Comparison of ENCODE assay signal across 24 mouse cellular contexts in genomic region chr16:89833011-89833410, GRCm38 (mm10).
"Had no signal": no experiment of that assay in that cellular context is flagged by ENCODE, and none has a peak within 500 bp of the region (broad histone marks: within the 10 kb centered on the region; RNA-seq: fewer than 3 reads in every experiment).

No protein-coding gene starts in this region.

- H3K4me2 ChIP-seq: heart, embryonic 12.5 days; hindbrain, embryonic 12.5 days; hindbrain, embryonic 14.5 days; intestine, embryonic 15.5 days; limb, embryonic 12.5 days; liver, embryonic 11.5 days; liver, embryonic 13.5 days had no signal

- DNase-seq: gastrocnemius, adult 2 months; gastrocnemius, postnatal 10 days; gastrocnemius, postnatal 25 days; heart, adult 18-20 months; heart, postnatal 10 days; heart, postnatal 4 days; kidney, adult 18-20 months; kidney, adult 8-10 months; kidney, postnatal 14 days; kidney, postnatal 36 days; liver; liver, embryonic 13.5 days had no signal

- H3K9me3 ChIP-seq: heart, embryonic 10.5 days; heart, embryonic 12.5 days; hindbrain, embryonic 10.5 days; hindbrain, embryonic 12.5 days; intestine, embryonic 15.5 days; limb, embryonic 10.5 days; limb, embryonic 12.5 days; liver, embryonic 13.5 days had no signal

- ATAC-seq: hindbrain, embryonic 16.5 days; intestine, embryonic 15.5 days; intestine, postnatal 0 days had no signal

- H3K27me3 ChIP-seq: heart, embryonic 12.5 days; hindbrain, embryonic 12.5 days; intestine, embryonic 15.5 days; limb, embryonic 12.5 days; liver, embryonic 13.5 days had no signal

- H3K4me3 ChIP-seq: gastrocnemius, adult 2 months; heart, embryonic 10.5 days; heart, embryonic 12.5 days; hindbrain, embryonic 10.5 days; hindbrain, embryonic 12.5 days; intestine, embryonic 15.5 days; left cerebral cortex, adult 2 months; limb, embryonic 10.5 days; limb, embryonic 12.5 days; liver, embryonic 13.5 days had no signal

- H3K36me3 ChIP-seq: intestine, embryonic 15.5 days; liver, embryonic 13.5 days had no signal

- H3K27ac ChIP-seq: gastrocnemius, adult 2 months; heart, embryonic 10.5 days; hindbrain, embryonic 10.5 days; hindbrain, embryonic 12.5 days; hindbrain, embryonic 14.5 days; intestine, embryonic 15.5 days; left cerebral cortex, adult 2 months; limb, embryonic 10.5 days; limb, embryonic 12.5 days; liver, embryonic 13.5 days had no signal

- H3K9ac ChIP-seq: heart, embryonic 12.5 days; hindbrain, embryonic 12.5 days; hindbrain, embryonic 14.5 days; intestine, embryonic 15.5 days; limb, embryonic 12.5 days; liver, embryonic 13.5 days had no signal
